Mouse (Mus musculus): ENCODE measurements around the gene Fam89a.

Fam89a gene

GRCm38 (mm10) chr8:124751709-124752173, at the start of gene Fam89a:
Gene Fam89a, minus strand, starts transcription at chr8:124751832.
- peak; percentile 32 to 35 for DNase-seq

- DNase-seq: no peak
Measured at GRCm38 (mm10) chr8:124800542-124800941, 48.9 kb upstream of the Fam89a start.

- DNase-seq: no peak
Measured at GRCm38 (mm10) chr8:124795781-124796488, 44.3 kb upstream of the Fam89a start.

- DNase-seq: peak; percentile 10 to 11
Measured at GRCm38 (mm10) chr8:124794486-124794780, 42.8 kb upstream of the Fam89a start.

- peak in 1 of 2 experiments; percentile 7 for DNase-seq
Measured at GRCm38 (mm10) chr8:124793661-124794485, 42.2 kb upstream of the Fam89a start.

- peak; percentile 46 to 47 for DNase-seq
Measured at GRCm38 (mm10) chr8:124793172-124793651, 41.6 kb upstream of the Fam89a start.

- peak in 1 of 2 experiments; percentile 7 for DNase-seq
Measured at GRCm38 (mm10) chr8:124792708-124793107, 41.1 kb upstream of the Fam89a start, which contains the start of gene Trim67. Gene Trim67, plus strand, starts transcription at chr8:124793092.

- DNase-seq: no peak
Measured at GRCm38 (mm10) chr8:124792186-124792585, 40.6 kb upstream of the Fam89a start.

GRCm38 (mm10) chr8:124791751-124792150, 40.1 kb upstream of the Fam89a start:
- DNase-seq: no peak

- no peak for DNase-seq
Measured at GRCm38 (mm10) chr8:124790676-124791075, 39.0 kb upstream of the Fam89a start.

- no peak for DNase-seq
Measured at GRCm38 (mm10) chr8:124784613-124785012, 33.0 kb upstream of the Fam89a start.

- DNase-seq: no peak
Measured at GRCm38 (mm10) chr8:124783228-124783627, 31.6 kb upstream of the Fam89a start.

- no peak for DNase-seq
Measured at GRCm38 (mm10) chr8:124782431-124782830, 30.8 kb upstream of the Fam89a start.

- no peak for DNase-seq
Measured at GRCm38 (mm10) chr8:124780236-124780635, 28.6 kb upstream of the Fam89a start.

GRCm38 (mm10) chr8:124775695-124776094, 24.1 kb upstream of the Fam89a start:
- DNase-seq: no peak

GRCm38 (mm10) chr8:124772389-124772788, 20.8 kb upstream of the Fam89a start:
- DNase-seq: no peak

- no peak for DNase-seq
Measured at GRCm38 (mm10) chr8:124763061-124763460, 11.4 kb upstream of the Fam89a start.

GRCm38 (mm10) chr8:124758544-124758943, 6.9 kb upstream of the Fam89a start:
- DNase-seq: no peak

- DNase-seq: no peak
Measured at GRCm38 (mm10) chr8:124756601-124757000, 5.0 kb upstream of the Fam89a start.

GRCm38 (mm10) chr8:124756153-124756552, 4.5 kb upstream of the Fam89a start:
- no peak for DNase-seq

- DNase-seq: no peak
Measured at GRCm38 (mm10) chr8:124755481-124755880, 3.8 kb upstream of the Fam89a start.

GRCm38 (mm10) chr8:124754792-124755190, 3.2 kb upstream of the Fam89a start:
- DNase-seq: no peak

GRCm38 (mm10) chr8:124754101-124754791, 2.6 kb upstream of the Fam89a start:
- DNase-seq: no peak

Data from thymus, adult 18-20 months (tissue).